Mouse (Mus musculus): ENCODE results near the gene Ormdl3. TPM values are rescaled to one million over a fixed set of nuclear protein-coding genes. Genes with fewer than 3 reads are reported as not detected.

Gene Ormdl3
- total RNA-seq (2023): 23.7 TPM

GRCm38 (mm10) chr11:98586892-98587563, at the start of gene Ormdl3:
Gene Ormdl3, minus strand, starts transcription at chr11:98587368.

DNA sequence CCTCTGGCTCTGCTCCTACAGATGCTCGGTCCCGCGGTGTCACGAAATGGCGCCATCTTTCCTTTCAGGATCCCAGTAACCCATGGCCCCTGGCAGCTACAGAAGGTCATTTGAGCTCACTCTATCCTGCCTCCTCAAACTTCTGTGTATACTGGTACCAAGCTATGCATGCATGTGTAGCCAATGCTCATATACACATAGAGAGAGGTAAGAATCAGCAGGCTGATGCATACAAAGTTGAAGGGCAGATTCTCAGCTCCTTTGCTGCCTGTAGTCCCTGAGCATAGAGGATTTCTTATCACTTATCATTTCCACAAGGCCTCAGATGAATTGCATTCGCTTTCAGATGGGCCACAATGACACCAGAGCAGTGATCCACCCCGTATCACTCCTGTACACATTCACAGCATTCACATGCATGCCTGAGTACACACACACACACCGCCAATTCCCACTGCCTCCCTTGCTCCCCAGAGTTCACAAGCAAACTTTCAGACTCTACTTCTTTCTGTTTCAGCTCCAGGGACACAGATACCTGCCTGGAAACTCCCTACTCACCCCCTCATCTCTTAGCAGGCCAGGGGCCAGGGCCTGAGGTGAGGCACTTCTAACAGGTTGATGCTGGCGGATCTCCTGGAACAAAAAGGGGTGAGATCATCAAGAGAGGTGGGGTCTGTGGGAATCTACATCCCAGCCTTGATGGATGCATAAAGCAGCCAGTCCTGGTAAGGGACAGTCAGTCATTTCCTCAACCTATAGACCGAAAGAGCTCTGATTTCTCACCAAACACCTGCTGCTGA, 38.6 kb upstream of the Ormdl3 start, which contains the start of the genes Gm12355 and Gsdma3:
TSS of gene Gm12355 (minus strand) at position 51 of the 800 bp plus-strand sequence.
TSS of gene Gsdma3 (plus strand) at position 750 of the 800 bp plus-strand sequence.

DNA sequence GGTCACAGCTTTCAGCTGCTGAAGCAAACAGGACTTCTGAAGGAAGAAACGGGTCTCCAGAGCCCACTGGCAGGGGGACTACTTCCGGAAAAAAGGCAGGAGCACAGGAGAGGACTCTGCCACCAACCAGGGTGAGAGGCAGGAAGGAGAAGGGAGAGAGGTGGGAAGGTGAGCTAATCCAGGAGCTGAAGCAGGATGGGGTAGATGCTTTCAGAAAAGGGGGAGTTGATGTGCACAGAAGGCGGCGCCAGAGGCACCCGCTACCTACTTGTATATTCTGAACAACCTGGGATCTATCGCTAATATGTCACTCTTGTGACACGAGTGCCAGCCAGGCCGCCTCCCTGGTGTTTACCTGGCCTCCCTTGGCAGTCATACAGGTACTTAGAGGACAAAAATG, 10.8 kb upstream of the Ormdl3 start, which contains the start of gene Lrrc3c:
TSS of gene Lrrc3c (plus strand) at position 301 of the 400 bp plus-strand sequence.

GRCm38 (mm10) chr11:98550975-98551828, 36.0 kb downstream of the Ormdl3 start, which contains the start of gene Zpbp2:
Gene Zpbp2, plus strand, starts transcription at chr11:98551097.

GRCm38 (mm10) chr11:98545711-98546231, 41.4 kb downstream of the Ormdl3 start, which contains the start of gene Ikzf3:
Gene Ikzf3, minus strand, starts transcription at chr11:98546031.

Other genes starting within 250 kb of the Ormdl3 start
- not detected for gene Ppp1r1b, start 239.0 kb downstream of the Ormdl3 start, total RNA-seq (2023)
- 43.7 TPM for gene Stard3, start 229.0 kb downstream of the Ormdl3 start, total RNA-seq (2023)
- gene Tcap, start 203.6 kb downstream of the Ormdl3 start, total RNA-seq (2023): not detected
- not detected for gene Pnmt, start 200.9 kb downstream of the Ormdl3 start, total RNA-seq (2023)
- 9.3 TPM for gene Pgap3, start 186.9 kb downstream of the Ormdl3 start, total RNA-seq (2023)
- 0.18 TPM for gene Erbb2, start 174.9 kb downstream of the Ormdl3 start, total RNA-seq (2023)
- 55.7 TPM for gene Mien1, start 148.4 kb downstream of the Ormdl3 start, total RNA-seq (2023)
- gene Grb7, start 141.0 kb downstream of the Ormdl3 start, total RNA-seq (2023): 1.2 TPM
- gene Ikzf3, start 41.3 kb downstream of the Ormdl3 start, total RNA-seq (2023): 133 TPM
- gene Zpbp2, start 36.3 kb downstream of the Ormdl3 start, total RNA-seq (2023): 5.8 TPM
- not detected for gene Lrrc3c, start 10.9 kb upstream of the Ormdl3 start, total RNA-seq (2023)
- 23.9 TPM for gene Gm12355, start 38.3 kb upstream of the Ormdl3 start, total RNA-seq (2023)
- gene Gsdma3, start 39.0 kb upstream of the Ormdl3 start, total RNA-seq (2023): 0.35 TPM
- gene Gsdma2, start 59.4 kb upstream of the Ormdl3 start, total RNA-seq (2023): not detected
- gene Gsdma, start 77.0 kb upstream of the Ormdl3 start, total RNA-seq (2023): not detected
- 78.2 TPM for gene Psmd3, start 95.2 kb upstream of the Ormdl3 start, total RNA-seq (2023)
- gene Csf3, start 113.9 kb upstream of the Ormdl3 start, total RNA-seq (2023): not detected
- gene Med24, start 142.1 kb upstream of the Ormdl3 start, total RNA-seq (2023): 75.6 TPM
- gene Thra, start 153.3 kb upstream of the Ormdl3 start, total RNA-seq (2023): 44.0 TPM
- gene Nr1d1, start 188.0 kb upstream of the Ormdl3 start, total RNA-seq (2023): 5.1 TPM
- gene Msl1, start 208.1 kb upstream of the Ormdl3 start, total RNA-seq (2023): 123 TPM
- gene Casc3, start 217.5 kb upstream of the Ormdl3 start, total RNA-seq (2023): 119 TPM
- not detected for gene Rapgefl1, start 249.4 kb upstream of the Ormdl3 start, total RNA-seq (2023)

Measured in CD4-positive naive resting alpha-beta T cell, adult 57 days (primary cell).